Mouse (Mus musculus): ENCODE measurements around the gene Ddit4. TPM values are rescaled to one million over a fixed set of nuclear protein-coding genes. Genes with fewer than 3 reads are reported as not detected.

Ddit4 gene
- polyA plus RNA-seq, 1 experiment from 2014 or later = 2.8 TPM

DNA sequence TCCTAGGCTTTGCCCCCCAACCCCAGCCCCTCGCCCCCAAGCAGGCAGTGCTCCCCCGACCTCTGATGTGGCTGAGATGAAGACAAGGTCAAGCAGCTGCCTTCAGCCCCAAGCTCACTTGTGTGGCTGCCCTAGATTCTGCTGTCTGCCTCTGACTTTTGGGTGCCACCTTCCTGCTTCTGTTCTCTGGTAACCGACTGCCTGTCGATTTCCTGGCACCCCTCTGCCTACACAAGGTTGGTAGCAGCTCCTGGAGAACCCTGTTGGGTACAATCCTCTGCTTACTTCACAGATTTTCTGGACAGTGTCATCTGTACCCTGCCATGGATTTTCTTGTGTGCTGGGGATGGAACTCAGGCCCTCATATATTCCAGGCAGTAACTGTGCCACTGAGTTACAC is 29.7 kb upstream of the Ddit4 start:
- Histone ChIP-seq H3K4me3 (replicated peaks) (no peak overlapping the region), H3K27ac (peak overlapping the region; percentile 45; the same call in 1 of the 2 replicates), H3K4me1 (replicated peaks) (peaks cover 42% of the 10 kb centered on the region), H3K9me3 (replicated peaks) (no peaks in the 10 kb centered on the region), H3K36me3 (peaks cover 7% of the 10 kb centered on the region; the same call in 1 of the 2 replicates), H3K4me2 (no peak overlapping the region), H3K27me3 (no peaks in the 10 kb centered on the region), H3K9ac (no peak overlapping the region)
- no peak for ATAC-seq (ENCODE audit: low read depth)
- 21% methylated on average over 4 of the region's 4 CpGs for WGBS (ENCODE audit: insufficient replicate concordance)
- no peak for DNase-seq

DNA sequence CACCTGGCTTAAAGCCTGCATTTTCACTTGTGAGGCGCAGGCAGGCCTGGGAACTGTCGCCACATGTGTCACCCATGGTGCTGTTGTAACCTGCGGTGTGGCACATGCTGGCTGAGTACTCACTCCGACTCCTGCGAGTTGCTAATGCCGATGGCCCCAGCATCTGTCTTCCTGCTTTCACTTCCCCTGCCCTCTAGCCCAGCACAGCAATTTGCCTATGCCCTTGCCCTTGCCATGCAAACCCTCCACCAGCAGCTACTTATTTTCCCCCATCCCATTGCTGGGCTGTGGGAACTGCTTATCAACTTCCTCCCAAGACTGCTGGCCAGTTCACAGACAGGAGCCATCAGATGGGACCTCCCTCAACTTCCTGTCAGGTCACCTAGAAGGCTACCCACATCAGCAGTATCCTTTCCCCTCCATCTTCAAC is 29.2 kb upstream of the Ddit4 start:
- peaks cover 2% of the 10 kb centered on the region; the same call in 1 of the 2 replicates for H3K36me3 ChIP-seq
- no peak overlapping the region for H3K4me3 ChIP-seq (replicated peaks)
- DNase-seq = peak; percentile 8
- H3K9me3 ChIP-seq (replicated peaks) = no peaks in the 10 kb centered on the region
- peak overlapping the region; percentile 43; the same call in 1 of the 2 replicates for H3K27ac ChIP-seq
- no peaks in the 10 kb centered on the region for H3K27me3 ChIP-seq
- 29% methylated on average over 6 of the region's 6 CpGs for WGBS (ENCODE audit: insufficient replicate concordance)
- peak; percentile 36; the same call in 1 of the 2 replicates for ATAC-seq (ENCODE audit: low read depth)
- no peak overlapping the region for H3K4me2 ChIP-seq
- peaks cover 42% of the 10 kb centered on the region for H3K4me1 ChIP-seq (replicated peaks)
- no peak overlapping the region for H3K9ac ChIP-seq

DNA sequence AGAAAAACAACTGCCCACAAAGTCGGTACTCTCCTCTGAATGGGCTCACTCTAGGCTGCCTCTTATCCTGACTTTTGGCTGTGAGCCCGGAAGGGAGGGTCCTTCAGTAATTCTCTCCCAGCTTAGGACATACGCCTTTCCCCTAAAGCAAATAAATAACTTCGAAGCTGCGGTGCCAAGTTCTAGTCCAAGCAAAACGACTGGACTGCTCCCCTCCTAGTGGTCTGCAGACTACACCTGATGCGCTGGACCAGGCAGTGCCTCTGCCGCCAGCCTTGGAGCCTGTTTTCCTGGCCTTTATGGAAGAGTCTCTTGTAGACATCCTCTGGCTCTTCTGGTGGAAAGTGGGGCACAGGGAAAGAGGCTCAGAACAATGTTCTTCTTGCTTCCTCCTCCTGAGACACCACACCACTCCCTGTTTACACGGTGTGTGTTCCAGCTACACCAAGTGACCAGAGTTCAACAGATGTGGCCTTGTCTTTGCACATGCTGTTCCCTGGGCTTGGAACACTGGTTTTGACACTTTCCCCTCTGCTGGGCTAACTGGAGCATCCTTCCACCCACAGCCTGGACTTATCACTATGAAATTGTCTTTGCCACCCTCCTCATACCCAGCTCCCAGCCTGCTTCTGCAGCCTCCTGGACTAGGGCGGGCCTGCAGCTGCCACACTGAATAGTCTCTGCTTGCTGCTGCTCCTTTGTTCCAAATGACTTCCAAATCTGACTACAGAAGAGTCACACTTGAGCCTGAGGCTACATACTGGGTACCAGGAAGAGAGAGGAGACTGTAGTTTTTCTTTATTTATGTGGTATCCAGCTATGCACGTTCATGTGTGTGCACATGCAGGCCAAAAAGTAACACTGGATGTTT is 27.5 kb upstream of the Ddit4 start:
- H3K27me3 ChIP-seq = no peaks in the 10 kb centered on the region
- no peaks in the 10 kb centered on the region for H3K36me3 ChIP-seq
- peaks cover 54% of the 10 kb centered on the region for H3K4me1 ChIP-seq (replicated peaks)
- DNase-seq (no peak), ATAC-seq (ENCODE audit: low read depth) (no peak)
- H3K27ac ChIP-seq = no peak overlapping the region
- 61% methylated on average over 11 of the region's 11 CpGs for WGBS (ENCODE audit: insufficient replicate concordance)
- no peaks in the 10 kb centered on the region for H3K9me3 ChIP-seq (replicated peaks)
- H3K4me3 ChIP-seq (replicated peaks) = no peak overlapping the region
- no peak overlapping the region for H3K4me2 ChIP-seq
- no peak overlapping the region for H3K9ac ChIP-seq

DNA sequence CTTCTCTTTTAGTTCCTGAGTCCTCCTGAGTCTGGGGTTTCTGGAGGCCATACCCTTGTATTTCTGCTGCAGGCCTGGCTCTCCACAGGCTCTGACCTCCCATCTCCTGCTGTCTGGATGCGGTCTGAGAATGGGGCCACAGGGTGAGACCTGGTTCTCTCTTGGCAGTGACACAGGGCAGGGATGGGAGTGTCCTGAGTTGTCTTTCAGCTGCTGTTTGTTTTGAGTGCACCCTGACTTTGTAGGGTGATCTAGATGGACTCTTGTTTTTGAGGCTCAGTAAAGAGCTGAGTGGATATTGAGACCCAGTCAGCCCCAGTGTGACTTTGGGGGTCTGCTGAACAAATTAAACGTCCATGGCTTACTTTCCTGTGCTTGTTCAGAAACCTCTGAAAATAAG is 26.8 kb upstream of the Ddit4 start:
- H3K27me3 ChIP-seq = no peaks in the 10 kb centered on the region
- WGBS (ENCODE audit: insufficient replicate concordance) = 57% methylated on average over 2 of the region's 2 CpGs
- no peak overlapping the region for H3K4me3 ChIP-seq (replicated peaks)
- no peaks in the 10 kb centered on the region for H3K36me3 ChIP-seq
- no peak overlapping the region for H3K4me2 ChIP-seq
- DNase-seq (no peak), ATAC-seq (ENCODE audit: low read depth) (no peak)
- H3K4me1 ChIP-seq (replicated peaks) = peaks cover 61% of the 10 kb centered on the region
- no peak overlapping the region for H3K27ac ChIP-seq
- no peak overlapping the region for H3K9ac ChIP-seq
- H3K9me3 ChIP-seq (replicated peaks) = no peaks in the 10 kb centered on the region

DNA sequence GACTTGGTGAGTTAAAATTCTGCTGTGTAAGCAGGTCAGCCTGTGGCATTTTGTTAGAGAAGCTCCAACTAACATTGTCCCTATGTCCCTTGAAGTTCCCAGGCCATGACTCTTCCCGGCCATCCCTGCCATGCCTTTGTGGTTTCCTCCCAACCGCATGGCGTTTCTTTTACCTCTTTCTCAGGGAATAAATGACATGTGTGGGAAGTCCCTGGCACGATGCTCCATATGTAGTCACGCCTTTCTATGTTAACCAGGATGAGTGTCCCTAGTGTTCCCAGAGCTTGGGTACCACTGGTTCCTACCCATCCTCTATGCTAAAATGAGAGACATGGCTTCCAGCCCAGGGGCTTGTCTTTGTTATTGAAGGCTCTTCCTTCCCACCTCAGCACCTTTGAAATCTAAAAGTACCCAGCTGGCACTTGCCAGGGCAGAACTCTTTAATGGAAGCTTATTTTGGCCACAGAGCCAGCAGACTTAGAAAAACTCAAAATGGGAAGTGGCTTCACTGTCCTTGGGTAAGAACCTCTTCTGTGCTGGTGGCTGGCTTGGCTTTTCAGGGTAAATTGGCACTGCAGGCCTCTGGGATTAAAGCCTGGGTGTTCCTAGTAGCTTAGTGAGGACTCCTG is 26.2 kb upstream of the Ddit4 start:
- H3K27ac ChIP-seq = no peak overlapping the region
- peaks cover 66% of the 10 kb centered on the region for H3K4me1 ChIP-seq (replicated peaks)
- no peak for DNase-seq
- no peak overlapping the region for H3K4me3 ChIP-seq (replicated peaks)
- ATAC-seq (ENCODE audit: low read depth) = no peak
- H3K36me3 ChIP-seq = no peaks in the 10 kb centered on the region
- no peak overlapping the region for H3K4me2 ChIP-seq
- WGBS (ENCODE audit: insufficient replicate concordance) = 63% methylated on average over 5 of the region's 5 CpGs
- no peaks in the 10 kb centered on the region for H3K27me3 ChIP-seq
- no peaks in the 10 kb centered on the region for H3K9me3 ChIP-seq (replicated peaks)
- H3K9ac ChIP-seq = no peak overlapping the region

DNA sequence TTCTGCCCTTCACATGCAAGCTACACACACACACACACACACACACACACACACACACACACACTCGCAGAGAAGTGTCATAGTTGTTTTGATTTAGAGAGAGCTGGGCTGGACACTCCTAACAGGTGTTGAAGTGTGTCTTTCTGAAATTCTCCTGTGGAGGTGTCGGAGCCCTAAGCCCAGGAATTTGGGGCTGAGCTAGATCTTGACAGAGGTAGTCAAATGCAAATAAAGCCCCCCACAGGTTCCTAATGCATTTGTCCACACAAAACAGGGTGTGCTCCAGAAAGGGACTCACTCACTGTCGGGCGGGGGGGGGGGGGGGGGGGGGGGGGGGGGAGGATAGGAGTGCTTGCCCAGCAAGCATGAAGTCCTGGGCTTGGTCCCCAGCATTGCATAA is 25.5 kb upstream of the Ddit4 start:
- ATAC-seq (ENCODE audit: low read depth) (no peak), DNase-seq (no peak)
- 70% methylated on average over 2 of the region's 4 CpGs for WGBS (ENCODE audit: insufficient replicate concordance)
- Histone ChIP-seq H3K4me2 (no peak overlapping the region), H3K9me3 (replicated peaks) (no peaks in the 10 kb centered on the region), H3K4me1 (replicated peaks) (peaks cover 62% of the 10 kb centered on the region), H3K36me3 (no peaks in the 10 kb centered on the region), H3K27me3 (peaks cover under 1% of the 10 kb centered on the region; the same call in 1 of the 2 replicates), H3K27ac (no peak overlapping the region), H3K9ac (no peak overlapping the region), H3K4me3 (replicated peaks) (no peak overlapping the region)

DNA sequence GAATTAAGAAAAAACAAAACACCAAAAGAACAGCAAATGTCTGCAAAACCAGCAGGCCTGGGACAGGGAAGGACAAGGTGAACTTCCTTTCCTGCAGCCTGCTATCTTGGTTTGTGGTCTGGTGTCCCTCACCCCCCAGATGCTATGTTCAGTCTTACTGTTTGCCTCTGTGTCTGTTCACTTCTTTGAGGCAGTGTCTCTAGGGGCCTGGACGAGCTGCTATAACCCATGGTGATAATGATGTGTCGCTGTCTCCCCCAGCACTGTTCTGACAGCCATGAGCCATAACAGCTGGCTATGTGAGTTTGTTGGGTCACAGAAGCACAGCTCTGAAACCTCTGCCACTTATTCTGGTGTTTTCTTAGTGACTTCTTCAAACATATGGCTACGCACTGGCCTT is 23.2 kb upstream of the Ddit4 start:
- no peak for ATAC-seq (ENCODE audit: low read depth)
- WGBS (ENCODE audit: insufficient replicate concordance) = 33% methylated on average over 3 of the region's 3 CpGs
- Histone ChIP-seq H3K27ac (peak overlapping the region; percentile 43), H3K9ac (no peak overlapping the region), H3K4me1 (replicated peaks) (peaks cover 58% of the 10 kb centered on the region), H3K4me3 (replicated peaks) (no peak overlapping the region), H3K4me2 (no peak overlapping the region), H3K36me3 (no peaks in the 10 kb centered on the region), H3K9me3 (replicated peaks) (no peaks in the 10 kb centered on the region), H3K27me3 (peaks cover 21% of the 10 kb centered on the region)
- no peak for DNase-seq

DNA sequence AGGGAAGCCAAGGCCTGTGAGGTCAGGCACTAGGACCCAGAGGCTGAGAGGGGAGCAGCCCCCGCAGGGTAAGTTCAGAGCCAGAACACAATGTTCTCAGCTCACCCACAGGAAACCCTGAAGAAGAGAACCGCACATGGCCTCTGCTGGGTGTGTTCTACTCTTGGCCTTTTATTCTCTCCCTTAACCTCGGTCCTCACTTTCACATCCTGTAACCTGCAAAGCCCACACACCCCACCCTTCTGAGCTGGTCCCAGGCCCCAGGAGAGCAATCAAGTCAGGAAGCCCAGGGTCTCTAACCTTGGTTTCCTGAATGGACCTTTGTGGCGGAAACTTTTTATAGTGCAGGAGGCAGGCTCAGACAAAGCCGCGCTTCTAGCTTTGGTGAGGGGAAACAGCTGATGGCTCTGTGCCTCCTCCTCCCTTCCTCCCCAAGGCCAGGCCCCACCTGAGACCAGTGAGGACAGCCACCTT is 22.6 kb upstream of the Ddit4 start:
- 18% methylated on average over 6 of the region's 6 CpGs for WGBS (ENCODE audit: insufficient replicate concordance)
- H3K27ac ChIP-seq = no peak overlapping the region
- H3K4me2 ChIP-seq = no peak overlapping the region
- no peak for ATAC-seq (ENCODE audit: low read depth)
- H3K27me3 ChIP-seq = peaks cover 25% of the 10 kb centered on the region
- H3K4me3 ChIP-seq (replicated peaks) = no peak overlapping the region
- no peaks in the 10 kb centered on the region for H3K9me3 ChIP-seq (replicated peaks)
- peaks cover 60% of the 10 kb centered on the region for H3K4me1 ChIP-seq (replicated peaks)
- no peak overlapping the region for H3K9ac ChIP-seq
- H3K36me3 ChIP-seq = no peaks in the 10 kb centered on the region
- no peak for DNase-seq

DNA sequence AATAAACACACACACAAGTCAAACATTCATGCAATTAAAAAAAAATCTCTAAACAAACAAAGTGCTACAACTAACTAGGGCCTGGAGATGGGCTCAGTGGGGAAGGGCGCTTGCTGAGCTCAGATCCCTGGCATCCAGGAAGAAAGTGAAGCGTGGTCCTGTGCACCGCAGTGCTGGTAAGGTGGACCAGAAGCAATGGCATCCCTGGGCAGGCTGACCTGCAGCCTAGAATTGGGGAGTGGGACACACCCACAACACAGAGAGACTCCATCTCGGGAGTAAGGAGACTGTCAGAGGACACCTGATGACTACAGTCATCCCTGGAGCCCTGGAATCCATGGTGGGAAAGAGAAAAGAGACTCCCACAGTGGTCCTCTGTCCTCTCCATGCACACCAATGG is 21.8 kb upstream of the Ddit4 start:
- DNase-seq (no peak), ATAC-seq (ENCODE audit: low read depth) (no peak)
- no peak overlapping the region for H3K27ac ChIP-seq
- WGBS (ENCODE audit: insufficient replicate concordance) = 67% methylated on average over 4 of the region's 4 CpGs
- no peak overlapping the region for H3K4me2 ChIP-seq
- H3K4me1 ChIP-seq (replicated peaks) = peaks cover 51% of the 10 kb centered on the region
- H3K9ac ChIP-seq = no peak overlapping the region
- peaks cover 25% of the 10 kb centered on the region for H3K27me3 ChIP-seq
- H3K36me3 ChIP-seq = no peaks in the 10 kb centered on the region
- H3K4me3 ChIP-seq (replicated peaks) = no peak overlapping the region
- H3K9me3 ChIP-seq (replicated peaks) = no peaks in the 10 kb centered on the region

DNA sequence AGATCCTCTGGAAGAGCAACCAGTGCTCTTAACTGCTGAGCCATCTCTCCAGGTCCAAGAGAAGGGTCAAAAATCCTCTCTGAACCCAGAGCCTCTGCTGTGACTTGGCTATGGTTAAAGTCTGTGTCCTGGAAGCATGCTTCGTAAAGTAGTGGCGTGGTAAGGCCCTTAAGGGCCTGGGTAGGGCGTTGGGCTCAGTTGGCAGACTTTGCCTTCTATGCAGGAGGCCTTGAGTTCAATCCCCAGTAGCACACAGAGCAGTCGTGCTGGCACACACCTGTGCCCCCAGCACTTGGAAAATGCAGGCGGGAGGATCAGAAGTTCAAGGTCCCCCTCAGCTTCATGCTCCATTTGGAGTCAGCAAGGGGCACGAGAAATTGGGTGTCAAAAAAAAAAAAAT is 21.4 kb upstream of the Ddit4 start:
- DNase-seq (no peak), ATAC-seq (ENCODE audit: low read depth) (no peak)
- H3K4me2 ChIP-seq = no peak overlapping the region
- peaks cover 47% of the 10 kb centered on the region for H3K4me1 ChIP-seq (replicated peaks)
- H3K27ac ChIP-seq = no peak overlapping the region
- WGBS (ENCODE audit: insufficient replicate concordance) = 72% methylated on average over 6 of the region's 6 CpGs
- peaks cover 25% of the 10 kb centered on the region for H3K27me3 ChIP-seq
- no peaks in the 10 kb centered on the region for H3K36me3 ChIP-seq
- no peak overlapping the region for H3K4me3 ChIP-seq (replicated peaks)
- no peak overlapping the region for H3K9ac ChIP-seq
- no peaks in the 10 kb centered on the region for H3K9me3 ChIP-seq (replicated peaks)

DNA sequence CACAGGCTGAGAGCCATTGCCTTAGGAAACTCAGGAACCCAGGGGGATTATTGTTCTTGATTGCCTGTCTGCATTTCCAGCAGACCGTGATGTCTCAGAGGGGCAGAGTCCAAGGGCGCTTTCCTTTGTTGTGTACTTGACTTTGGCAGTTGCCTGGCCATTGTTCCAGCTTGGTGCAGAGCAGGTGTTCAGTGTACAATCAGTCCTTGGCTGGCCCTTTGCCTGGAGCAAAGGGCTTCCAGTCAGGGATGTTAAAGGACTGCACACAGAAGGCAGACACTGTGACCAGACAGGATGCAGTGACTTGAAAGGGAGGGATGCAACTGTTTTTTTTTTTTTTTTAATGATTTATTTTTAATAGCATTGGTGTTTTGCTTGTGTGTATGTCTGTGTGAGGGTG is 20.9 kb upstream of the Ddit4 start:
- no peak overlapping the region for H3K27ac ChIP-seq
- H3K4me2 ChIP-seq = no peak overlapping the region
- H3K27me3 ChIP-seq = peaks cover 26% of the 10 kb centered on the region
- ATAC-seq (ENCODE audit: low read depth) = no peak
- H3K36me3 ChIP-seq = no peaks in the 10 kb centered on the region
- no peak overlapping the region for H3K9ac ChIP-seq
- peaks cover 43% of the 10 kb centered on the region for H3K4me1 ChIP-seq (replicated peaks)
- no peak overlapping the region for H3K4me3 ChIP-seq (replicated peaks)
- WGBS (ENCODE audit: insufficient replicate concordance) = 69% methylated on average over 2 of the region's 2 CpGs
- DNase-seq = no peak
- no peaks in the 10 kb centered on the region for H3K9me3 ChIP-seq (replicated peaks)

All from liver, embryonic 13.5 days (tissue).